Comparison of ENCODE assay signal across 8 mouse cellular contexts in genomic region chr6:47174580-47175294, GRCm38 (mm10).
DNase-seq lines count a peak whose midpoint lies in the region; ATAC-seq and TF ChIP-seq lines count a peak whose summit lies in the region.
"Not testable (repeated sequence)": the region's sequence is repeated elsewhere in the genome, so short reads cannot be mapped to it uniquely, and the experiment has no call there.

No protein-coding gene starts in this region.

- H3K4me3 ChIP-seq in ES-E14 (ENCODE audit: insufficient read depth in 1 of 2, low read depth in 1 of 2, low read length in 2 of 2, poor library complexity in 1 of 2, severe bottlenecking in 1 of 2); hindbrain, embryonic 16.5 days (ENCODE audit: low read length); liver, embryonic 15.5 days (replicated peaks); neural tube, embryonic 13.5 days: not testable (repeated sequence)

- H3K9me3 ChIP-seq in ES-E14 (ENCODE audit: control insufficient read depth, insufficient read depth, low read depth, low read length); hindbrain, embryonic 16.5 days (ENCODE audit: control insufficient read depth, low read length); liver, embryonic 15.5 days (replicated peaks); neural tube, embryonic 13.5 days: not testable (repeated sequence)

- DNase-seq in ES-E14 (ENCODE audit: low read depth, low spot score) = not testable (repeated sequence)
- DNase-seq in cerebellum, adult 11-12 months = peak; percentile 68
- DNase-seq in cerebellum, postnatal 36 days = peak; percentile 40 to 50
- DNase-seq in heart, adult 8-10 months (ENCODE audit: low spot score) = peak; percentile 9
- DNase-seq in mesoderm, embryonic 11.5 days (ENCODE audit: low read depth, low spot score) = peak; percentile 25

- H3K27me3 ChIP-seq in hindbrain, embryonic 16.5 days (replicated peaks; ENCODE audit: control insufficient read depth, insufficient read depth, low read length); liver, embryonic 15.5 days; neural tube, embryonic 13.5 days: not testable (repeated sequence)

- WGBS in hindbrain, embryonic 16.5 days = 41% methylated on average over 8 of the region's 8 CpGs
- WGBS in liver, embryonic 15.5 days (ENCODE audit: insufficient replicate concordance) = 17% methylated on average over 8 of the region's 8 CpGs
- WGBS in neural tube, embryonic 13.5 days = 38% methylated on average over 8 of the region's 8 CpGs

- H3K27ac ChIP-seq in ES-E14 (ENCODE audit: insufficient read depth, low read depth, low read length, poor library complexity, severe bottlenecking); liver, embryonic 15.5 days (replicated peaks): not testable (repeated sequence)
- peak overlapping the region; percentile 34; the same call in 1 of the 2 replicates for H3K27ac ChIP-seq in hindbrain, embryonic 16.5 days (ENCODE audit: low read depth, low read length)
- H3K27ac ChIP-seq in neural tube, embryonic 13.5 days (replicated peaks) = peak overlapping the region; percentile 35; the same call in 1 of the 2 replicates

- ATAC-seq in hindbrain, embryonic 16.5 days = peak; percentile 67
- not testable (repeated sequence) for ATAC-seq in liver, embryonic 15.5 days (ENCODE audit: insufficient read depth)
- 0 out of 2 replicates have a peak, but pooled peaks have one; percentile 14 for ATAC-seq in neural tube, embryonic 13.5 days (ENCODE audit: low read depth)

- not testable (repeated sequence) for H3K36me3 ChIP-seq in ES-E14 (ENCODE audit: control insufficient read depth, insufficient read depth, low read length, poor library complexity, severe bottlenecking); hindbrain, embryonic 16.5 days (ENCODE audit: control insufficient read depth, insufficient read depth, low read length); liver, embryonic 15.5 days (replicated peaks); neural tube, embryonic 13.5 days

- in situ Hi-C loops in ES-E14 (cut with MboI; ENCODE audit: low sequenced_read_pairs in 2 of 2, unreplicated experiment in 2 of 2) = not testable (repeated sequence)

- not testable (repeated sequence) for H3K4me2 ChIP-seq in hindbrain, embryonic 16.5 days (ENCODE audit: low read length)
- 0 out of 2 replicates have a peak overlapping the region, but pooled peaks have one; percentile 10 for H3K4me2 ChIP-seq in liver, embryonic 15.5 days
- H3K4me2 ChIP-seq in neural tube, embryonic 13.5 days = peak overlapping the region; percentile 37

- not testable (repeated sequence) for H3K9ac ChIP-seq in ES-E14 (ENCODE audit: insufficient read depth, low read depth, low read length, poor library complexity, severe bottlenecking); hindbrain, embryonic 16.5 days (ENCODE audit: low read depth, low read length); liver, embryonic 15.5 days; neural tube, embryonic 13.5 days

- H3K4me1 ChIP-seq in ES-E14 (ENCODE audit: control insufficient read depth in 2 of 2, insufficient read depth in 2 of 2, low read length in 2 of 2, poor library complexity in 1 of 2); hindbrain, embryonic 16.5 days (ENCODE audit: control insufficient read depth, insufficient read depth, low read depth, low read length); liver, embryonic 15.5 days (replicated peaks): not testable (repeated sequence)
- peaks cover 19% of the 10 kb centered on the region for H3K4me1 ChIP-seq in neural tube, embryonic 13.5 days (replicated peaks)

TF ChIP-seq in ES-E14, 5 proteins besides CTCF, POLR2A, EP300 and RAD21:
- TF ChIP-seq ZNF384 (IDR thresholded peaks at IDR 0.05; ENCODE audit: low read depth, low read length) = peak; percentile 75; the same call in 1 of the 2 replicates
